Mouse (Mus musculus) heart, postnatal 0 days (tissue): ENCODE data around the gene Arid1a. TPM values are rescaled to one million over a fixed set of nuclear protein-coding genes. Genes with fewer than 3 reads are reported as not detected.

Experiments
- ATAC-seq: fragments of 200-750 bp; cut with Nextera tagmentation; 2 replicates; pipeline ENCODE4 v1.8.0; 2017; ENCODE audit warnings: low read depth, moderate number of reproducible peaks, moderate library complexity; ENCODE audit not compliant: insufficient read depth
- DNase-seq: peaks from one replicate; pipeline ENCODE4 v3.0.0-alpha.2; 2016; ENCODE audit warnings: low spot score
- H3K27ac ChIP-seq: fragments of 300-500 bp; sonication (generic); 2 replicates; pipeline ENCODE4 v1.5.1; 2014; ENCODE audit warnings: low read depth, mild to moderate bottlenecking
- H3K27me3 ChIP-seq: fragments of 300-500 bp; sonication (generic); 2 replicates; pipeline ENCODE4 v1.6.1; 2014; ENCODE audit warnings: low read length, mixed read lengths; ENCODE audit not compliant: control insufficient read depth, insufficient read depth
- H3K36me3 ChIP-seq: fragments of 300-500 bp; sonication (generic); replicated peaks from 2 replicates; pipeline ENCODE4 v1.6.1; 2014; ENCODE audit warnings: low read length, mixed read lengths; ENCODE audit not compliant: control insufficient read depth, insufficient read depth
- H3K4me1 ChIP-seq: fragments of 300-500 bp; sonication (generic); 2 replicates; pipeline ENCODE4 v1.6.1; 2014; ENCODE audit warnings: antibody characterized with exemption; ENCODE audit not compliant: control insufficient read depth, insufficient read depth
- H3K4me2 ChIP-seq: fragments of 300-500 bp; sonication (generic); 2 replicates; pipeline ENCODE4 v1.6.1; 2014; ENCODE audit warnings: low read depth, mild to moderate bottlenecking, low read length, moderate library complexity
- H3K4me3 ChIP-seq: fragments of 300-500 bp; sonication (generic); 2 replicates; pipeline ENCODE4 v1.5.1; 2014; ENCODE audit warnings: low read depth, low read length
- H3K9ac ChIP-seq: fragments of 300-500 bp; sonication (generic); replicated peaks from 2 replicates; pipeline ENCODE4 v1.6.1; 2014; ENCODE audit warnings: low read depth, low read length, mixed read lengths
- H3K9me3 ChIP-seq: fragments of 300-500 bp; sonication (generic); replicated peaks from 2 replicates; pipeline ENCODE4 v1.6.1; 2016; ENCODE audit warnings: low read length; ENCODE audit not compliant: control insufficient read depth
- CTCF ChIP-seq: IDR thresholded peaks from 2 replicates; pipeline ENCODE4 v1.5.1; 2016; ENCODE audit warnings: antibody characterized with exemption, control low read depth, low read depth
- EP300 ChIP-seq: IDR thresholded peaks from 2 replicates; pipeline ENCODE4 v1.6.1; 2016; ENCODE audit warnings: antibody characterized with exemption, low read depth
- WGBS: fragments of 180-500 bp; shearing (Covaris S2); extraction: QIAGEN DNeasy Blood & Tissue Kit; methylation state at CpG from one replicate; pipeline ENCODE4 v1.1.7; 2014; 5-methylcytosine and 5-hydroxymethylcytosine counted together
- polyA plus RNA-seq: library from polyadenylated mRNA; unstranded; fragments of >200 nt; fragmentation: Nextera tagmentation; extraction: Ambion mirVana; gene quantifications from 2 replicates; pipeline ENCODE4 v1.2.1, GENCODE M21; 2015
- total RNA-seq: library from RNA; depleted of rRNA; stranded (reverse); fragments of >200 nt; gene quantifications from 2 replicates; pipeline ENCODE4 v1.2.3, GENCODE M21; 2014; ENCODE audit warnings: low replicate concordance

The Arid1a gene
- total and polyA plus RNA-seq, 2 experiments from 2014 or later = 9.7 to 27.9 TPM

GRCm38 (mm10) chr4:133669652-133670210 is 86.8 kb downstream of the Arid1a start:
- no peak for ATAC-seq
- Histone ChIP-seq H3K36me3 (peaks cover 18% of the 10 kb centered on the region), H3K4me3 (no peak overlapping the region), H3K9ac (no peak overlapping the region), H3K4me2 (no peak overlapping the region), H3K9me3 (no peaks in the 10 kb centered on the region), H3K4me1 (peaks cover 17% of the 10 kb centered on the region; the same call in 1 of the 2 replicates), H3K27ac (no peak overlapping the region), H3K27me3 (no peaks in the 10 kb centered on the region)
- TF ChIP-seq EP300 = no peak
- peak; percentile 71 for TF ChIP-seq CTCF
- WGBS = 51% methylated on average over 6 of the region's 6 CpGs
- no peak for DNase-seq

- DNase-seq = no peak
Observed at GRCm38 (mm10) chr4:133668537-133668936, 88.0 kb downstream of the Arid1a start.

GRCm38 (mm10) chr4:133666199-133666598 is 90.4 kb downstream of the Arid1a start:
- Histone ChIP-seq H3K27ac (peak overlapping the region; percentile 64), H3K4me2 (no peak overlapping the region), H3K9me3 (no peaks in the 10 kb centered on the region), H3K36me3 (peaks cover 26% of the 10 kb centered on the region), H3K4me3 (no peak overlapping the region), H3K9ac (no peak overlapping the region), H3K4me1 (peaks cover 6% of the 10 kb centered on the region), H3K27me3 (no peaks in the 10 kb centered on the region)
- 77% methylated on average over 6 of the region's 6 CpGs for WGBS
- ATAC-seq (no peak), DNase-seq (no peak)
- TF ChIP-seq CTCF = no peak
- no peak for TF ChIP-seq EP300

More at GRCm38 (mm10) chr4:133668537-133668936, 88.0 kb downstream of the Arid1a start:
- WGBS = 75% methylated on average over 3 of the region's 3 CpGs
- Histone ChIP-seq H3K27me3 (no peaks in the 10 kb centered on the region), H3K9ac (no peak overlapping the region), H3K4me2 (no peak overlapping the region), H3K4me3 (no peak overlapping the region), H3K36me3 (peaks cover 18% of the 10 kb centered on the region), H3K4me1 (peaks cover 10% of the 10 kb centered on the region; the same call in 1 of the 2 replicates), H3K27ac (no peak overlapping the region), H3K9me3 (no peaks in the 10 kb centered on the region)
- TF ChIP-seq CTCF = no peak
- TF ChIP-seq EP300 = no peak
- ATAC-seq = no peak

GRCm38 (mm10) chr4:133665118-133665517 is 91.5 kb downstream of the Arid1a start:
- Histone ChIP-seq H3K27ac (no peak overlapping the region), H3K4me1 (peaks cover 13% of the 10 kb centered on the region), H3K36me3 (peaks cover 26% of the 10 kb centered on the region), H3K9me3 (no peaks in the 10 kb centered on the region), H3K9ac (no peak overlapping the region), H3K27me3 (no peaks in the 10 kb centered on the region), H3K4me2 (no peak overlapping the region), H3K4me3 (no peak overlapping the region)
- WGBS = 70% methylated on average over 11 of the region's 11 CpGs
- no peak for ATAC-seq
- TF ChIP-seq CTCF (no peak), EP300 (no peak)
- DNase-seq = no peak

- H3K27me3 ChIP-seq = no peaks in the 10 kb centered on the region
- DNase-seq (no peak), ATAC-seq (no peak)
- 58% methylated on average over 8 of the region's 8 CpGs for WGBS
- H3K4me3 ChIP-seq = no peak overlapping the region
- H3K9me3 ChIP-seq = no peaks in the 10 kb centered on the region
- peaks cover 22% of the 10 kb centered on the region for H3K4me1 ChIP-seq
- peaks cover 15% of the 10 kb centered on the region for H3K36me3 ChIP-seq
- H3K4me2 ChIP-seq = no peak overlapping the region
- H3K27ac ChIP-seq = no peak overlapping the region
- H3K9ac ChIP-seq = no peak overlapping the region
- TF ChIP-seq EP300 (no peak), CTCF (no peak)
Observed at GRCm38 (mm10) chr4:133662945-133663344, 93.6 kb downstream of the Arid1a start.

- ATAC-seq = no peak
- 84% methylated on average over 8 of the region's 8 CpGs for WGBS
- no peak overlapping the region for H3K27ac ChIP-seq
Observed at GRCm38 (mm10) chr4:133662421-133662820, 94.1 kb downstream of the Arid1a start.

More at GRCm38 (mm10) chr4:133662421-133662820, 94.1 kb downstream of the Arid1a start:
- no peak for TF ChIP-seq EP300
- TF ChIP-seq CTCF = no peak
- no peak overlapping the region for H3K4me3 ChIP-seq
- no peak overlapping the region for H3K4me2 ChIP-seq
- peaks cover 22% of the 10 kb centered on the region for H3K4me1 ChIP-seq
- no peak overlapping the region for H3K9ac ChIP-seq
- peaks cover 13% of the 10 kb centered on the region for H3K36me3 ChIP-seq
- DNase-seq = no peak
- no peaks in the 10 kb centered on the region for H3K27me3 ChIP-seq
- H3K9me3 ChIP-seq = no peaks in the 10 kb centered on the region
